Mouse (Mus musculus) liver, postnatal 0 days (tissue): ENCODE data around the gene Pom121.

Experiments
- CTCF ChIP-seq: sonication (generic); IDR thresholded peaks from 2 replicates; pipeline ENCODE4 v1.5.1; 2016; ENCODE audit warnings: antibody characterized with exemption, low read depth
- EP300 ChIP-seq: IDR thresholded peaks from 2 replicates; pipeline ENCODE4 v1.6.1; 2016; ENCODE audit warnings: antibody characterized with exemption, low read depth, mild to moderate bottlenecking

GRCm38 (mm10) chr5:135381356-135381925 is 12.9 kb downstream of the Pom121 start:
- TF ChIP-seq CTCF (no peak), EP300 (no peak)
